Mouse (Mus musculus) bone marrow, adult 2 months (tissue): ENCODE measurements around the gene Nxt1. TPM values are rescaled to one million over a fixed set of nuclear protein-coding genes. Genes with fewer than 3 reads are reported as not detected.

Experiments used
- H3K27ac ChIP-seq: fragments of 200-500 bp; 2 replicates; pipeline ENCODE4 v1.5.1; 2012; ENCODE audit warnings: low read depth, mild to moderate bottlenecking, control low read depth, inconsistent platforms, low read length; ENCODE audit not compliant: control insufficient read depth, poor library complexity, insufficient read depth
- H3K4me1 ChIP-seq: fragments of 200-500 bp; 2 replicates; pipeline ENCODE4 v1.6.1; 2011; ENCODE audit warnings: low read length; ENCODE audit not compliant: control insufficient read depth, insufficient read depth
- H3K4me3 ChIP-seq: fragments of 200-500 bp; replicated peaks from 2 replicates; pipeline ENCODE3; 2011; ENCODE audit warnings: mild to moderate bottlenecking, low read depth, low read length, control low read depth; ENCODE audit not compliant: control insufficient read depth
- CTCF ChIP-seq: fragments of 200-500 bp; IDR thresholded peaks from 2 replicates; pipeline ENCODE4 v1.5.1; 2011; ENCODE audit warnings: low read length, control low read depth; ENCODE audit not compliant: control insufficient read depth, insufficient read depth
- POLR2A ChIP-seq: fragments of 200-500 bp; IDR thresholded peaks from 2 replicates; pipeline ENCODE4 v1.6.1; 2011; ENCODE audit warnings: low read depth, mild to moderate bottlenecking, control low read depth, low read length, borderline replicate concordance; ENCODE audit not compliant: control insufficient read depth
- WGBS: fragments of 180-500 bp; shearing (Covaris S2); methylation state at CpG from one replicate; pipeline ENCODE4 v1.1.7; 2018; 5-methylcytosine and 5-hydroxymethylcytosine counted together
- polyA plus RNA-seq: library from polyadenylated mRNA; stranded (reverse); fragments of >200 nt; gene quantifications from 2 replicates; pipeline ENCODE4 v1.2.4, GENCODE M21; 2011; ENCODE audit warnings: low replicate concordance; ENCODE audit not compliant: missing spikeins, insufficient read depth, insufficient read length

The Nxt1 gene
- polyA plus RNA-seq, 1 experiment, result 36.9 TPM

DNA sequence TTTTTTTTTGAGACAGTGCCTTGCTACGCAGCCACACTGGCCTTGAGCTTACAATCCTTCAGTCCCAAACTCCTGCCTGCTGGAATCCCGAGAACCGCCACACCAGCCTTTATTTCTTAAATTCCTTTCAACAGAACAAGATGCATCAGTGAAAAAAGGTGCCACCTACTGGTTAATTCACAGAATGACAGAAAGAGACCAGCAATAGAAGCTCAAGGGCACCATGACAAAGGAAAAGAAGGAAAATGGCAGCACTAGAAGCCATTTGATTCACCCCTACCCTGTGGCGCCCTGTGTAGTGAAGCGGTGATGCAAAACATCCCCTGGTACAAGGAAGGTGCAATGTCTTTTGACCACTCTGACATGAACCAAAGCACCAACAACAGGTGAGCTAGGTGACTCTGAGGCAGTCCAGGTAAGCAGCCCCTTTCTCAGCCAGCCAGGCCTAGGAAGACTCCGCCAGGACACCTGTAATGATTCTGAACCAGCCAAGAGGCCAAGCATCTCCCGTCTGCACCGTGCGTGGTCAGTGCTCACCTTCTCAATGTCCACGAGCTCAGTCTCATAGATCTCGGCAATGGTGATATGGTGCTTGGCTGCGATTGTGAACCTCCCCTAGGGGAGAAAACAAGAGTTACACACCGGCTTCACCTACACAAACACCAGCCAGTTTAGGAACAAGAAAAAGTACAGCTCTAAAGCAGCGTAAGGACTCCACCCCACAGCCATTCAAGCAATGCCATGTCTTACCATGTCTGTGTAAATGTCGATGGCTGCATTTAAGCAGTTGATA lies 34.2 kb downstream of the Nxt1 start:
- no peaks in the 10 kb centered on the region for H3K4me1 ChIP-seq
- WGBS, result 83% methylated on average over 15 of the region's 15 CpGs
- H3K4me3 ChIP-seq, result no peak overlapping the region
- TF ChIP-seq CTCF (no peak), POLR2A (no peak)
- H3K27ac ChIP-seq, result no peak overlapping the region

DNA sequence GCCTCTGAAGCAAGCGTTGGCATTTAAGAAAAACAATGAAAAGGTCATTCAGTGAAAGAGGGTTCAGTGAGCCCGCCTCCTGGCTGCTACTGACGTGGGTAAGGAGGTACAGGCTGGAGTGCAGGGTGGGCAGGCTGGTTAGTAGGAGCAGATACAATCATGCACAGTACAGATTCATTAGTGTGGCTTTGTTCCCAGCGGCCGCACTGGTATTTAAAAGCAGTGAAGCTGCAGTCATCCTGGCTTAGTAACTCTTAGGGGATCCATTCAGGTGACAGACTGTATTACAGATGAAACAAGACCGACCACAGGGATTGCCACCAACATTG lies 34.8 kb downstream of the Nxt1 start:
- no peak overlapping the region for H3K27ac ChIP-seq
- H3K4me3 ChIP-seq, result no peak overlapping the region
- no peak for TF ChIP-seq CTCF
- H3K4me1 ChIP-seq, result no peaks in the 10 kb centered on the region
- WGBS, result 82% methylated on average over 6 of the region's 6 CpGs

DNA sequence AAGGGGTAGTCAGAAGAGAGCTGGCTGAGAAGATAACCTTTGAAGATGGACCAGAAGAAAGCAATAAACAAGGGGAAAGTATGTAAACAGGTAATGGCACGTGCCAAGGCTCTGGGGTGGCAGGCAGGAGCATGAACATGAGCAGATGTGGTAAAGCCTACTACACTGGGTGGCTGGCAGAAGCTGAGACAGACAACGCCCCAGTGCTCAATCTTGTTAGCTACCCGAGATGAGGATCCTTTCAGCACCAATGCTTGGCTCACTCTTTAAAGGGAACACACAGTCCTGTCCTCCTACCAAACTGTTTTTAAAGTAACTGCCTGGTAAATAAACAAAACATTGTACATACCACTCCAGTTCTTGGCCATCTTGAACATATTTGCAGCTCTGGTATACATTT lies 39.9 kb downstream of the Nxt1 start:
- H3K27ac ChIP-seq, result no peak overlapping the region
- H3K4me1 ChIP-seq, result no peaks in the 10 kb centered on the region
- WGBS, result 76% methylated on average over 3 of the region's 3 CpGs
- H3K4me3 ChIP-seq, result no peak overlapping the region
- TF ChIP-seq CTCF, result no peak
- no peak for TF ChIP-seq POLR2A

DNA sequence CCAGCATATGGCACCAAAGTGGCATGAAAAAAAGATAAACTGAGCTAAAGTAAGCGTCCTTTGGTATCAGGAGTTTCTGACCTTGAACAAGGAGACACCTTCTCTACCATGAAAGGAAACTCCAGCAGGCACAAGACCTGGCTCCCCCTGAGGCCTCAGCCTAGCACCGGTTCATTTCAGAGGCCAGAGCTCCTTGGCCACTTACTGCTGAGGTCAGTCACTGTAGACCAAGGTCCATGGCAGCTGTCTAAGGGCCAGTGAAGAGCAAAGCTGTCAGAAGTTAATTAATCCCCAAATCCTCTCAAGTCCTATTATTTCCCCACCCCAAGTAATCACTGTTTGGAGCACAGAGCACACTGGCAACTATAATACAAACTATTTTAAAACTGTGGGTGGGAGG lies 44.7 kb downstream of the Nxt1 start:
- no peak overlapping the region for H3K4me3 ChIP-seq
- H3K4me1 ChIP-seq, result no peaks in the 10 kb centered on the region
- TF ChIP-seq CTCF (no peak), POLR2A (no peak)
- 81% methylated on average over 2 of the region's 2 CpGs for WGBS
- no peak overlapping the region for H3K27ac ChIP-seq

DNA sequence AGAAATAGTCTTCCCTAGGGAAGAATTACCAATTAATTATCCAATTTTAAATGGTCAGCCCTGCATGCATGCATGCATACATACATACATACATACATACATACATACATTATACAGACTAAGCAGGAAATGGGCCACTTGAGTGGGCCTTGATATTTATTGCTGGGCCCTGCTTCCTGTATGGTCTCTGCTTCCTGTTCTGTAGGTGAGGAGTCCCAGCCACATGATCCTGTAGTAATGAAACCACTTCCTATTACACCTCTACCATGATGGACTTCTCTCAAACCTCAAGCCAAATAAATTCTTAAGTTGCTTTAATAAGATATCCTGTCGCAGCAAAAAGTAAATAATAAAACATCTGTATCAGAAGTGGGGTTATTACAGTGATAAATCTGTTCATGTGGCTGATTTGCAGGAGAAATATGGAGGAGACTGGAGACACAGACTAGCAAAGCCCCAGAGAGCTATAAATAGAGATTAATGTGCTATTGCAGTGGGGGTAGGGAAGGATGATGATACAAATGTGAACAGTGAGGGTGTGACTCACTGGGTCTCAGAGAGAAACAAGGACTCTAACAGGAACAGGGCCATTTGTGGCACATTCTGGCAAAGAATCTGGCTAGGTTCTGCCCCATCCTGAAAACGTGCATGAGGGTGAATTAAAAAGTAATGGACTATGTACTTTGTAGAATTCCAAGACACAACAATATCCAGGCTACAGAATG lies 47.0 kb downstream of the Nxt1 start:
- Histone ChIP-seq H3K4me3 (no peak overlapping the region), H3K4me1 (no peaks in the 10 kb centered on the region), H3K27ac (no peak overlapping the region)
- 26% methylated on average over 2 of the region's 2 CpGs for WGBS
- no peak for TF ChIP-seq POLR2A

Other genes starting within 250 kb of the Nxt1 start
- gene Cd93, start 229.0 kb upstream of the Nxt1 start, polyA plus RNA-seq, result 9.0 and 14.5 TPM in 2 replicates
- 5.1 and 8.5 TPM in 2 replicates for gene Gzf1, start 8.4 kb downstream of the Nxt1 start, polyA plus RNA-seq
- 0.61 and 0.70 TPM in 2 replicates for gene Napb, start 59.9 kb downstream of the Nxt1 start, polyA plus RNA-seq
- not detected in 2 replicates for gene Cstl1, start 77.8 kb downstream of the Nxt1 start, polyA plus RNA-seq
- not detected in 2 replicates for gene Cst11, start 98.9 kb downstream of the Nxt1 start, polyA plus RNA-seq
- not detected in 2 replicates for gene 8030411F24Rik, start 109.4 kb downstream of the Nxt1 start, polyA plus RNA-seq
- gene Cst12, start 116.8 kb downstream of the Nxt1 start, polyA plus RNA-seq, result not detected in 2 replicates
- not detected in 2 replicates for gene Cst8, start 126.2 kb downstream of the Nxt1 start, polyA plus RNA-seq
- not detected in 2 replicates for gene Cst13, start 147.5 kb downstream of the Nxt1 start, polyA plus RNA-seq
- gene Cst9, start 162.5 kb downstream of the Nxt1 start, polyA plus RNA-seq, result not detected in 2 replicates
- gene 9230104L09Rik, start 192.4 kb downstream of the Nxt1 start, polyA plus RNA-seq, result not detected in 2 replicates
- gene Cst3, start 203.1 kb downstream of the Nxt1 start, polyA plus RNA-seq, result 125 and 201 TPM in 2 replicates